Mouse (Mus musculus): ENCODE data around the gene Pkdrej.
A peak's percentile ranks its signal among the peaks of the same experiment; 100 is the strongest.

DNA sequence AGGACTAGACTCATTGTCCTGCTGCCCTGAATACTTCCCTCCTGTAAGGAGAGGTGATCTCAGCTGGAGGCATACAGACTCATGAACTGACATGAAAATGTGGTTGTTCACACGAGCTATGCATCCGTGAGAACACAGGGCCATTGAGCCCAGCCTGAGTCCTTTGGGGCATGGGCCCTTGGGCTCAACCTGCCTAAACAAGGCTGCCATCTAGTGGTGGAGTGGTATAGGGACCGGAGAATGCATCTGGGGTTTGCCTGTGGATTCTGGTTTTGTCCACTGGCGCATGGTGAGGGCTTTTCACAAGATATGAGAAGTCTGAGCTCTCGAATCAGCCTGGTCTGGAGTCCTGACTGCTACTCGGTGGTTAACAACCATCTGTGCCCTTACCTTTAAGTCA, 46.2 kb upstream of the Pkdrej start:
- peak; percentile 92; the same call in 1 of the 2 replicates for TF ChIP-seq CTCF (IDR thresholded peaks at IDR 0.05; ENCODE audit: extremely low read depth, insufficient read length, insufficient replicate concordance, low read depth, low read length)
- TF ChIP-seq POLR2A (IDR thresholded peaks at IDR 0.05; ENCODE audit: low read depth, low read length): no peak

Measured in small intestine, adult 2 months (tissue).